Mouse (Mus musculus) brain, embryonic 18.5 days (tissue): Measurements from ENCODE around the gene Nudt15.

Experiments
- DNase-seq: peaks from one replicate; pipeline ENCODE4 v3.0.0-alpha.2; 2012; ENCODE audit warnings: low read depth, low spot score

Nudt15 gene

DNA sequence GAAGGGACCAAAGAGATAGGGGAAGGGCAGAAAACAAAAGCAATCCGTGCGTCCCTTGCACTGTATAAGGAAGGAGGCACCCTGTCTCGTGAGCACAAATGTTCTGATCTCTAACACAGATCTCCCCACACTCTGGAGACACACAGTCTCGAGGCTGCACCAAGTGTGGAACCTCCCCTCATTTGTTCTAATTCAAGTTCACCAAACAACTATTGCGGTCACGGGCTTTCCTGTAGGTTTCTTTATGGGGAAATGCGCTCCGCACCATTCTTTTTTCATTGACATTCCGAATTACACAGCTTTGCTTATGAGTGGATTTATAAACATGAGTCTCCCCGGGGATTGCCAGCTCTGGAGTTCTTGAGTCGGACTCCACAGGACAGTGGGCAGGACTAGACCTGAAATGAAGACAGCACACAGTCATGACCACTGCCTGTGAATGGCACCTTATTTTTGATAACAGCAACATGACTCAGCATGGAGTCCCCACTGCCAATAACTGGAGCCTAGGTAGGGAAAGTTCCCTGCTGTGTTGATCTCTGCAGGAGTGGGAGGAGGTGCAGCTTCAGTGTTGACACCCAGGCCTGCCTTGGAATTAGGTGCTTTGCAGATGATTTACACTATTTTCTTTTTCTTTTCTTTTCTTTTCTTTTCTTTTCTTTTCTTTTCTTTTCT, 40.2 kb downstream of the Nudt15 start:
- DNase-seq: no peak

DNA sequence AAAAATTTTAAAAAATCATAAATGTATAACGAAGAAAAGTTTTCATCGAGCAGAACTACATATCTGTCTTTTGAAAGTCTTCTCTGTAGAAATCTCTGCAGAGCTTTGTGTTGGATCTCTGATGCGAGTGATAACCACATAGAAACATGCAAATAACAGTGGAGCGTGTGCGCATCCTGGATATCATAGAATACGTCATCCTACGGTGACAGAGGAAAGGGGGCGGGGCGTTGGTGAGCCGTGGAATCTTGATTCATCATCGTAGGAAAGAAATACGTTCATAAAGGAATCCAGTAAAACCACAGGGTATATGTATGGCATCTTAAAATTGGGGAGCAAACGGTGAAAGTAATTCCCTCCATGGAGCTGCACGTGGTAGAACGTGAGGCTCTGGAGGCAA, 40.8 kb downstream of the Nudt15 start:
- no peak for DNase-seq

DNA sequence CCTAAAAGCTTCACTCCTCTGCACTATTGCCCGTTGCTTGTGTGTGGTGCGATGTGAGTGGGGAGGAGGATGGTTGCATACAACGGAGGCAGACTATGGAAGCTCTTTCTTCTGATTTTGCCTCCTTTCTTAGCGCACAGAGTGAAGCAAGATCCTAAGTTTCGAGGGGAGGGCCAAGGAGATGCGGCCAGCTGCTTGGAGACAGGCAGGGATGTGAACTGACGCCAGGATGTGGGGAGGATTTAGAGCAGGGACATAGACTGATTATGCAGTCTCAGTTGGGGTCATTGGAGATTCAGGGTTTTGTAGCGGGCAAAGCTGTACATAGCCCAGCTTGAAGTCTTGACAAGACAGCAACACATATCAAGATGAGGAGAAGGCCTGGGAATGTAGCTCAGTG, 41.8 kb downstream of the Nudt15 start:
- no peak for DNase-seq

DNA sequence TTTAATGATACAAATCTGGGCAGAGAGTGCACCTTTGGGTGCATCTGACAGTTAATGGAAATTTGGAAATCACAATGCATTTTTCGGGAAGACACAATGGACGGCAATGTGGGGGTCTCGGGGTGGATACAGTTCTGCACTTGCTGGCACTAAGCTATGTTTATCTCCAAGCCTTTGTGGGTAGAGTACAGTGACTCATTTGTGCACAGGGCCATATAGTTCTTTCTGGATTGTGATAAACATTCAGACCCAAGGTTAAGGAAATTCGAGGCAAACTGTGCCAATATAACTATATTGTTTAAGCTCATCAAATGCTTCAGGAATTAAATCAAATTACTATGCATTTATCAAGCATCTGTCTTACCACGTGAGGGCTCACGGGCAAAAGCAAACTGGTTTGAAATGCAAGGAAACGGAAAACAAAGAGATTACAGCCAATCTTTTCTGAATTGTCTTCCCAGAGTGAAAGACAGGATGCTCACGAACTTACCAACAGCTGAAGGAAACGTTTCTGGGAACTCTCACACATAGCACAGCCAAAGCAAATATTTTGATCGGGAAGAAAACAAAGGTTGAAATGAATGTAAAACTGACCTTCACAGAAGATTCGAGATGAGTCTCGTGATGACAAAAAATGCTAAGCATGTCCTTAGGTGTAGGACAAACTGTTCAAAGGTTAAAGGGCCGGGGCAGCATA, 44.7 kb downstream of the Nudt15 start:
- no peak for DNase-seq

DNA sequence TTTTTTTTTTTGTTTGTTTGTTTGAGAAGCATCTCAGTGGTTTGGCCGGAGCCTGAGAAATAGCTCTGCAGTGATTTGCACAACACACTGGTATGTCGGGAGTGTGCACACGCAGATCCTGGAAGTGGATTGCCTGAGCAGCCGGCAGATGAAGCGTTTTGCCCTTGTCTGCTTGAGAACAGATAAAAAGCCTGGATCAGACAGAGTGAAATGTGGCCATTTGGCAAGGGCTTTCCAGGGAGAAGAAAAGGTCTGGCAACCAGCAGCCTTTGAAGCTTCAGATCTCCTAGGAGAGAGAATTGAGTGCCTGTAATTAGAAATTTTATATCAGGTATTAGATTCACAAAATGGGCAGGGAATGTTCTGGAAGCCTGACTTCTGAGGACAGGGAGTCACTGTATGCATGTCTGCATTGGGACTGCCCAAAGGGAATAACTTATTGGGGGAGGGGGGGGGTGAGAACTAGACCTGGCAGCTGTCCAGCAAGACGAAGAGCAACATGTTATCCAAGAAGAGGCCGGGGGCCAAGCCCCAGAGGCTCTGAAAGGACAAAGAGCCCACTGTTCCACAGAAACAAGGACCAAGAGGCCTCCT, 45.4 kb downstream of the Nudt15 start:
- peak; percentile 50 for DNase-seq

DNA sequence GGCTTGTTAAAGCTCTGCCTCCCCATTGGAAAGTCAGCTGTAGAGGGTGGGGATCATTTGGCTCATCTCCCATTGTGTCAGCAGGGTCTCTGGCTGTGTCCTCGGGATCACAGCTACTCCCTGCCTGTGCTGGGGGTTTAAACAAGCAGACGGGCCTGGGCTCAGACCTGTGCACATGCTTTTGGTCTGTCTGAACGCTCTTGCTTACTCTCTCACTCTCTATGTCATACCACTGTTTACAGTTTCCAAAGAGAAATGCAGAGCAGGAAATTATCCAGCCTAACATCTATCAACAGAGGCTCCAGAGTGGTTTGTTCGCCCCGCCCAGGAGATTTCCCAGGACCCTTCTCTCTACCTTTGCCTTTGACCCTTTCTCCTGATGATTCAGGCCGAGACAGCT, 46.3 kb downstream of the Nudt15 start:
- no peak for DNase-seq

DNA sequence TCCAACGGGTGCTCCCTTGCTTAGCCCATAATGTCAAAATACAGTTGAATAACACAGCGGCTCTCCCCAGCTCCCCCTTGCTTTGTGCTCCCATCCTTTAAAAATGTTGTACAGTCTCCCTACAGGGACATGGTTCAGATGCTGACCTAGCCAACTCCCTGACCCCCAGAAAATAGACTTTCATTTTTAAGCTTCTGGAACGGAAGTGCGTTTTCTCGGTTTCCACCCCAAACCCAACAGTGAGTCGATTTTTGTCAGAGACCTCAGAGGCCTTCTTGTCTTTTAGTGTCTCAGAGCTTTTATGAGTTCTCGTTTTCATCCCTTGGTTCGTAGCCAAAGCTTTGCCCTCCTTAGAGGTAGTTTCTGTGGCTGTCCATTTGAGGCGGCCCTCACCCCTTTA, 46.8 kb downstream of the Nudt15 start:
- no peak for DNase-seq

DNA sequence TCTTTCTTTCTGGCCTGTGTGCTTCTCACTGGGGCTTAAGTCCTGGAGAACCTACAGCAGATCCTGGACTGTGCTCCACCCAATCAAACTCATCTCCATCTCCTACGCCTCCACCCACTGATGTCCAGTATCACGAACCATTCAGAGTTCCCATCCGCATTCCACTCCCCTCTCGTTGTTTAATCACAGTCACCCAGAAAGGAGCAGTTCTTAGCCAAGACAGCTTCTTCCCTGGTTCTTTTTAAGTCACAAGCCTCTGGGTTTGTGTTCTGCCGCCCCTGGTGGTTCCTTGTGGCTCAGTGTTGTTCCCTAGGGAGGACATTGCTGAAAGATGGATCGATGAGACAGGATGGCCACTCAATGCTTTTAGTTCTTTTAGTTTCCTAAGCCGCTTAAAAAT, 52.3 kb downstream of the Nudt15 start:
- DNase-seq: no peak

DNA sequence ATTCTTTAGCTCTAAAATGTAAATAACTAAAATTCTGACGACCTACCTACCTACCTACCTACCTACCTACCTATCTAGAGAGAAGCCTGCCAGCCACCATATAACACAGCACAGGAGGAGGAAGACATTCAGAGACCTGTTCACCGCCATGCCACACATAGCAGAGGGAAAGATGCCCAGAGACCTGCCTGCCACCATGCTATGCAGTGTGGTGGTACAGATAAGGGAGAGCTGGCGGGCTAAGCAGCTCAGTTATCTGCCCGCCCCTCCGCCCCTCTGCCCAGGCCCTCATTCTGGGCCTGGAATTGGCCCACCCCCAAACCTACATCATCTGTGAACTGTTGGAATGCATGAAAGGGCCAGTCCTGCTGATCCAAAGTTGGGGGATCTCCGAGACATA, 53.9 kb downstream of the Nudt15 start:
- no peak for DNase-seq

DNA sequence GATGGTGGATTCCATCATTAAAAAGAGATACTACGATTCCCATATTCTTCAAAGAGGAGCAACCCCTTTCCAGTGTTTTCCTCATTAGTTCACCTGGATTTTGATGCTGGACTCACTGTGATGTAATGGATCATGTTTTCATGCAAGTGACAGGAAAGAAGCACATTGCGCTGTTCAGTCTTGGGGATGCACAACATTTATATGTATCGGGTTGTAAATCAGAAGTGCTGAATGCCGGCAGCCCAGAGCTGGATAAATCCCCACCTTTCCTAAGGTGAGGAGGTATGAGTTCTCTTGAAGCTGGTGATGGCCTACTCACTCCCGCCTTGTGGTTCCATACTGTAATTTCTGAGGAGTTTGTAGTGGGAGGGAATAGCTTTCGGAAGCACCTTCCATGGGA, 54.7 kb downstream of the Nudt15 start:
- DNase-seq: no peak

DNA sequence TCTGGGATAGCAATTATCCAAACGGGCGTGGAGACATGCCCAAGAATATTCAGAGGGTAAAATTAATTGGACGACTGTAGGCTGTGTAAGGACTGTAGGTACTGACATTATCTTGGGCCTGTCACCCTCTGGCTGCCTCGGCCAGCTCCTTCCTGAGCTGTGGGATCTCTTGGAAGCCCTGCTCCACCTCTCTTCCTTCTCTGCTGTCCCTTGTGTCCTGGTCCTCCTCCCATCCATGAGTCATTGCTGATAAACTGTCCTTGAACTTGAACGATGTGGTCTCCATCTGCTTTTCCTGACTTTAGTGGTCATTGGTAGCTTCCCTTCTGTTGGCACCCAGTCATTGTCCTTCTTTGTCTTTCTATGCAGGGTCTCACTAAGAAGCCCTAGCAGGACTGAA, 61.4 kb downstream of the Nudt15 start:
- DNase-seq: no peak

DNA sequence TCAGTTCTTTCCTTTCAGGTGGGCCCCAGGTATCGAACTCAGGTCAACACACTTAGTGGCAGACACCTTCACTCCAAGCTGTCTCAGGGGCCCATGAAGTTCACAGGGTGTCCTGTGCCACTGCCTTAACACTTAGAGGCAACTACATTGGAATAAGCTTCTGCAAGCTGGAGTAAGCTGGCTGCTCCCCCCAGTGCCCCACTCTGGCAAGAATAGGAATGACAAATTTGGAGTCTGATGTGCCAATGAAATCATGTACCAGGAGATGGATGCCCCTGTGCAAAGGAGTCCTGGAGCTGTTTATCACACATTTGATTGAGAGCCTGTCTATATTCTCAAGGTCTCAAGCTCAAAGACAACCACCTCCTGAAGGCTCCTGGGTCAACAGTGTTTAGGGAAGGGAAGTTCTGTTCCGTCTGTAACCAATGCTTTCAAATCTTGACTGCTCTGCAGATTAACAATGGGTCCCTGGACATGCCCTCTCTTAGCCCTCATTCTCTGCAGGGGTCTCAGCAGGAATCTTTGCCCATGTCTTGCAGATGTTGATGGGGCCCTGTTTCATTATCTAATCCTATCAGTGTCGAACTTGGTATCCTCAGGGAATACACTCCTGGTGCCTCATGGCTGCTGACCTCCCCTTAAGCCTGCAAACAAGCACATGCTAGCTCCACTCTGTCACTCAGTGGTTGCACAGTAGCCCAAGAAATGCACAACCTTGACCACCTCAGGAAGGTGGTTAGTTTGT, 63.5 kb downstream of the Nudt15 start:
- no peak for DNase-seq

DNA sequence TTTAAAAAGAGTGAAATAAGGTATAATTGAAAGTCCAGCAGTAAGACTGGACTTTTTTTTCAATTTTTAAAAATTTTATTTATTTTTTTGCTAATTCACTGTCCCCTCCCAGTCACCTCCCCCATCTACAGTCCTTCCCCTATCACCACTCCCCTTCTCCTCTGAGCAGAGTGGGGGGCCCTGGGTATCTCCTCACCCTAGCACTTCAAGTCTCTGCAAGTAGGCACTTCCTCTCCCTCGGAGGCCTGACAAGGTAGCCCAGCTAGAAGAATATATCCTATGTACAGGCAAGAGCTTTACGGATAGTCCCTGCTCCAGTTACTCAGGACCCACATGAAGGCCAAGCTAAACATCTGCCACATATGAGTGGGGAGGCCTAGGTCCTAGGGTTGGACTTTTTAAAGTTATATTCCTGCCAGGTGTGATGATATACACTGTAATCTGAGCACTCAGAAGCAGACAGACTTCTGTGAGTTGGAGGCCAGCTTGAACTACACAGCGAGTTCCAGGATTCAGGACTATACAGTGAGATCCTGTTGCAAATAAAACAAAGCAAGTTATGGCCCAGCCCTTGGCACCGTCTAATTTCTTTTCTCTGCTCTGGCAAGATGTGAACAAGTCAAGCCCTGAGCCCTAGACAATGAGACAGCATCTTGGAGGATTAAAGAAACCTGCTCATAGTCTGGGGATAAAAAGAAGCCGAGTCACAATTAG, 64.4 kb downstream of the Nudt15 start:
- no peak for DNase-seq

DNA sequence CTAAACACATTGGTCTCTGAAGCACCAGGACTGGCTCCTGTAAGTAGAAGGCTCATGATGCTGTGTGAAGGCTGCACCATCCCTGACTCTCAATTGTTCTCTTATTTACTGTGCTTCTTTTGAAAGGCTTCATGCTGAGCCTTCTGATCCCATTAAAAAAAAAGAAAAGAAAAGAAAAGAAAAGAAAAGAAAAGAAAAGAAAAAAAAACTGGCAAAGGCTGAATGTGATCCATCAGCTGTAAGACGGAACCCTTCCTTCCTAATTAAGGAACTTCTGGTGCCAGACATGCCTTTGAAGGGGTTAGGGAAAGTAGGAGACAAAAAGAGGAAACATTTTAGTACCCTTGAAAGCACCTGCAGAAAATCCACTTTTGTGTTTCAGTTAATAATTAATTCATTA, 68.3 kb downstream of the Nudt15 start:
- DNase-seq: no peak

DNA sequence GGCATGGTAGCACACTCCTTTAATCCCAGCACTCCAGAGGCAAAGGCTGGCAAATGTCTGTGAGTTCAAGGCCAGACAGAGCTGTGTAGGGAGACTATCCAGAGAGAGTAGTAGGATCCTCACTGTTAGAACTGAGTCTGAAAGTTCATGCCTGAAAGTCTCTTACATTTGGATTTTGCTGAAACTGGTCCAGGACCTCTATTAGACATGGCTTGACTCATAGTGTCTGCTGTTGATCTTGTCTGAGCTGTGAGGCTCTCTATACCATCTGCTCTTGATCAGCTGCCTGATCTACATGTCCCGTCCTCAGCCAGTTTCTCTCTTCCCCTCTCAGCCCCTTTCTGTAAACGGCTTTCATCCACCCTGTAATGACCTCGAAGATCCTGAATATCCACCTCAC, 69.7 kb downstream of the Nudt15 start:
- DNase-seq: no peak

DNA sequence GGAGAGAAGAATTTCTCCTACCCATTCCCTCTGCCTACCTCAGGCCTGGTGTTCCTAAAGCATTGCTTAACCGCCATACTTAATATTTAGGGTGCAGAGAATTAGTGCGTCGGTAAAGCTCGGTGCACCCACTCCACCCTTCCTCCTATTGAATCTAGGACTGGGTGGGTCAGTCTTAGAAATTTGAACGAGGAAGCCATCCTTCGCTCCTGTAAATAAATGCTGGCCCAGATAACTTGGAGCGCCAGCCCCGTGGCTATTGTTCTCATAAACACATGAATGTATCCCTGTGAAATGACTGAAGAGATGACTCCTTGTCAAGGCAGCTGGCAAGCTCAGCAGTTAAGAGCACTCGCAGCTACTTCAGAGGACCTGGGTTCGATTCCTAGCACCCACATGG, 71.0 kb downstream of the Nudt15 start:
- no peak for DNase-seq

DNA sequence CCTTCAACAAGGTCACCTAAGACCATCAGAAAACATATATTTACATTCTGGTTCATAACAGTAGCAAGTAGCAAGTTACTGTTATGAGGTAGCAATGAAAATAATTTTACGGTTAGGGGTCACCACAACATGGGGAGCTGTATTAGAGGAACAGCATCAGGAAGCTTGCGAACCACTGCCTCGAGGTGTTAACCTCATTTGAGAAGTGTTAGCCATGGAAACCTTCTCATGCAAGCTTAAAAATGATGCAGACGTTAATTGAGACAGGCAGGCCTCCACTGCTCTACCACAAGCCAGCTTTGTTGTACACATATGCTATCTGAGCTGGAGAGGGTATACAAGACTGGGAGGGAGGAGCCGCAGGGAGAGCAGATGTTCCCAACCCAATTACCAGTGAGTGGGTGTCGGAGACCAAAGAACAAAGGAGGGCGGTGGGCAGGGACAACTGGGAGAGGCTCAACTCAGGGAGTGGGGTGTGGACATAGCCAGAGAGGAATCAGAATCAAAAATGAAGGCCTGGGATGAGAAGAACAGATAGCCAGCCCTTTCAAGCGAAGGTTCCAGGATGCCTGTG, 71.6 kb downstream of the Nudt15 start:
- no peak for DNase-seq

DNA sequence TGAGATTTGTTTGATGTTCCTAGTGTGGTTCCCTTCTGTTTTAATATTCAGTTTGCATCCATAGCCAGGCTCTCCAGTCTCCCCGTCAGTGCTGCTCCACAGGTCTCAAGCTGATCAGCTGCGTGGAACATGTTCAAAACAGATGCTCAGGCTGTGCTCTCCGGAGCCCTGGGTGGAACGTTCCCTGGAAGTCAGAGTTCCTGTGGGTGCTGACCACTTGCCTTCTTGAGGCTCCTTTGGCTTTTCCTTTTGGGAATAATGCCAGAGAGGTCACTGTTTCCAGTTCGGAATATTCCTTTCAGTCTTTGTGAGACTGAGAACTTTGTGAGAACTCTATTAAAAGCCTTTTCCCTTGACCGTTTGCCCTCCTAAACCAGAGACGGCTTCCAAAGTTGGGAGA, 72.5 kb downstream of the Nudt15 start:
- DNase-seq: no peak

DNA sequence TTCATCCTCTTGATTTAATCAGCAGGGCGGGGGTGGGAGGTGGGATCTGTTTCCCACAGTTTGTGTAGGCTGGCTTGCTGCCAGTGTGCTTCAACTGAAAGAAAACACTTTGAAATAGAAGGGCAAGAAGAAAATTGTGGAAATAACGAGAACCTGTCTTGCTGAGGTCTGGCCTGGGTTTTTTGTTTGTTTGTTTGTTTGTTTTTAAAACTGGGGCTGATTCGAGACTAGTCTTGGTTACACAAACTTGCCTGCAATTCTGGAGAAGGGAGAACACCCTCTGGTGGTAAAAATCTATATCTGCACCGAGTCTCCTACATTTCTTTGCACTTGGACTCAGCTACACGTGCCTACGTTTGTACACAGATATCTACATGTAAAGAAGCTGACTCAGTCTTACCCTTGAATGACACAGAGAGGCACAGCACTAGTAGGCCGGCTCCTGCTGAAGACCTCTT, 73.4 kb downstream of the Nudt15 start:
- DNase-seq: no peak

DNA sequence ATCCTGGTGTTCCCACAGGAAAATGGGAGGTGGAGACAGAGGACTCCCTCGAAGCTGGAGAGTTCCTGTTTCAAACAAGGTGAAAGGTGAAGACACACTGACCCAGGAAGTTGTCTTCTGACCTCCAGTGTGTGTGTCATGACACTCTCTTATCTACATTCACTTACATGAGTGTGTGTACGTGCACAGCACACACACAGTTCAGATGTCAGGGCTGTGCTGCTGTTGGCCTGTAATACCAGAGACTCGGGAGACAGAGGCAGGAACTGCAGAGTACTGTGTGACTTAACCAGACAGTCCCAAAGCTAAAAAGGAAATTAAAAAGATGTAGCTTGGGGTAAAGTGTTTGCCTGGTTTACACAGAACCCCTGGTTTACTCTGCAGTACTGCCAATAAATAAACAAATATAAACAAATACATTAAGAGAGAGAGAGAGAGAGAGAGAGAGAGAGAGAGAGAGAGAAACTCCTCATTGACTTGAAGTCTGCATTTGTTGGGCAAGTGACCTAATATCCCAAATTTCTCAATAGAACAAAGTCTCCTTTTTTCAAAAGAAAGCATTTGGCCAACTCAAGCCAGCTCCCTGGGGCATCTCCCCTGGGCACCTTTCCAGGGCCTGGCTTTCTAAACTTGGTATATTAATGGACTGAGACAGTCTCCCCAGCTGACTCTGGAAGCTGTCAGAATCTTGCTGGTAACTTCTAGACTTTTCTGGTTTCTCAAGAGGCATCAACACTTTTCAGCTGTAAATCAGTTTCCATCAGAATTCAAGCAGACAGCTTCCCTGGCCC, 74.2 kb downstream of the Nudt15 start:
- DNase-seq: no peak

DNA sequence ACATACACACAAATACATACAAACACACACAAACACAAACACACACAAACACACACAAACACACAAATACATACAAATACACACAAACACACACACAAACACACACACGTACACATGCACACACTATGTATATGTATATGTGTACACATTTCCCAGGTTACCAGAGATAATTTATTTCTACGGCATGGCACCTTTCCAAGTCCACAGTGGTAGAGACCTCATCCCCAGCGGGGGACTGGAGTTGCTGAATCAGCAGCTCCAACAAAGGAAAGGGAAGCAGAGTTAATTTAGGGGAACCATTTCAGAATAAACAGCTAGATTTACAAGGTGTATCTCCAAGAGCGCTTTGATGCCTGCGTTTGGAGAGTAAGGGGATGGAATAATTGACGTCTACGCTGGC, 75.8 kb downstream of the Nudt15 start:
- DNase-seq: no peak
